Mouse (Mus musculus) retina, adult 2 months (tissue): ENCODE data around the gene Cpt1b.

Experiments
- DNase-seq: peaks from one replicate; pipeline ENCODE4 v3.0.0-alpha.2; 2012; ENCODE audit warnings: low read depth, low spot score

The Cpt1b gene

GRCm38 (mm10) chr15:89425711-89426121 lies at the start of gene Cpt1b:
TSS of gene Cpt1b (minus strand) at chr15:89425863.
- DNase-seq, result no peak

GRCm38 (mm10) chr15:89475293-89475600 lies 49.6 kb upstream of the Cpt1b start:
- no peak for DNase-seq

- no peak for DNase-seq
These were observed 49.1 kb upstream of the Cpt1b start for GRCm38 (mm10) chr15:89474596-89475292.

- no peak for DNase-seq
These were observed 48.3 kb upstream of the Cpt1b start for GRCm38 (mm10) chr15:89473921-89474320.

- DNase-seq, result no peak
These were observed 47.7 kb upstream of the Cpt1b start for GRCm38 (mm10) chr15:89473370-89473769.

- no peak for DNase-seq
These were observed 45.8 kb upstream of the Cpt1b start for GRCm38 (mm10) chr15:89471476-89471875.

GRCm38 (mm10) chr15:89468577-89468976 lies 42.9 kb upstream of the Cpt1b start:
- DNase-seq, result no peak

GRCm38 (mm10) chr15:89465052-89465451 lies 39.4 kb upstream of the Cpt1b start:
- no peak for DNase-seq

- DNase-seq, result no peak
These were observed 37.9 kb upstream of the Cpt1b start for GRCm38 (mm10) chr15:89463334-89464235.

GRCm38 (mm10) chr15:89462176-89462575 lies 36.5 kb upstream of the Cpt1b start:
- DNase-seq, result no peak

- no peak for DNase-seq
These were observed 35.7 kb upstream of the Cpt1b start for GRCm38 (mm10) chr15:89461321-89461720.

- no peak for DNase-seq
These were observed 34.6 kb upstream of the Cpt1b start for GRCm38 (mm10) chr15:89460298-89460697.

GRCm38 (mm10) chr15:89459821-89460220 lies 34.2 kb upstream of the Cpt1b start:
- no peak for DNase-seq

GRCm38 (mm10) chr15:89458942-89459341 lies 33.3 kb upstream of the Cpt1b start:
- DNase-seq, result no peak

- DNase-seq, result no peak
These were observed 30.0 kb upstream of the Cpt1b start for GRCm38 (mm10) chr15:89455642-89456041.

- DNase-seq, result no peak
These were observed 29.2 kb upstream of the Cpt1b start for GRCm38 (mm10) chr15:89454857-89455256.

GRCm38 (mm10) chr15:89453865-89454478 lies 28.3 kb upstream of the Cpt1b start, which contains the start of gene Mapk8ip2:
TSS of gene Mapk8ip2 (plus strand) at chr15:89453913.
- no peak for DNase-seq

- DNase-seq, result no peak
These were observed 27.5 kb upstream of the Cpt1b start for GRCm38 (mm10) chr15:89452906-89453864.

GRCm38 (mm10) chr15:89442486-89443070 lies 16.9 kb upstream of the Cpt1b start:
- no peak for DNase-seq

GRCm38 (mm10) chr15:89435878-89436277 lies 10.2 kb upstream of the Cpt1b start:
- no peak for DNase-seq

GRCm38 (mm10) chr15:89434136-89434535 lies 8.5 kb upstream of the Cpt1b start:
- no peak for DNase-seq
